Mouse (Mus musculus): Measurements from ENCODE around the gene Lrrc19.
A peak's percentile ranks its signal among the peaks of the same experiment; 100 is the strongest.
"Not testable (repeated sequence)": the region's sequence is repeated elsewhere in the genome, so short reads cannot be mapped to it uniquely, and the experiment has no call there.

Gene Lrrc19

GRCm38 (mm10) chr4:94649920-94650319, at the start of gene Lrrc19:
TSS of gene Lrrc19 (minus strand) at chr4:94650144.
- no peak for DNase-seq (ENCODE audit: low read depth, low spot score)

GRCm38 (mm10) chr4:94696368-94696767, 46.4 kb upstream of the Lrrc19 start:
- no peak for DNase-seq (ENCODE audit: low read depth, low spot score)

GRCm38 (mm10) chr4:94692175-94692574, 42.2 kb upstream of the Lrrc19 start:
- no peak for DNase-seq (ENCODE audit: low read depth, low spot score)

GRCm38 (mm10) chr4:94691078-94691477, 41.1 kb upstream of the Lrrc19 start:
- no peak for DNase-seq (ENCODE audit: low read depth, low spot score)

- DNase-seq (ENCODE audit: low read depth, low spot score): not testable (repeated sequence)
Observed at GRCm38 (mm10) chr4:94689804-94690203, 39.9 kb upstream of the Lrrc19 start.

- no peak for DNase-seq (ENCODE audit: low read depth, low spot score)
Observed at GRCm38 (mm10) chr4:94683305-94683704, 33.4 kb upstream of the Lrrc19 start.

GRCm38 (mm10) chr4:94682029-94682428, 32.1 kb upstream of the Lrrc19 start:
- no peak for DNase-seq (ENCODE audit: low read depth, low spot score)

- no peak for DNase-seq (ENCODE audit: low read depth, low spot score)
Observed at GRCm38 (mm10) chr4:94681181-94681580, 31.2 kb upstream of the Lrrc19 start.

- no peak for DNase-seq (ENCODE audit: low read depth, low spot score)
Observed at GRCm38 (mm10) chr4:94680662-94681061, 30.7 kb upstream of the Lrrc19 start.

- peak; percentile 58 for DNase-seq (ENCODE audit: low read depth, low spot score)
Observed at GRCm38 (mm10) chr4:94669718-94670117, 19.8 kb upstream of the Lrrc19 start.

- not testable (repeated sequence) for DNase-seq (ENCODE audit: low read depth, low spot score)
Observed at GRCm38 (mm10) chr4:94650426-94651175, 657 bp upstream of the Lrrc19 start.

- DNase-seq (ENCODE audit: low read depth, low spot score): no peak
Observed at GRCm38 (mm10) chr4:94643141-94643540, 6.8 kb downstream of the Lrrc19 start.

- peak; percentile 57 for DNase-seq (ENCODE audit: low read depth, low spot score)
Observed at GRCm38 (mm10) chr4:94620077-94620476, 29.9 kb downstream of the Lrrc19 start.

- peak; percentile 52 for DNase-seq (ENCODE audit: low read depth, low spot score)
Observed at GRCm38 (mm10) chr4:94614627-94615006, 35.3 kb downstream of the Lrrc19 start.

- DNase-seq (ENCODE audit: low read depth, low spot score): peak; percentile 98
Observed at GRCm38 (mm10) chr4:94613972-94614626, 35.8 kb downstream of the Lrrc19 start, which contains the start of gene Ift74. TSS of gene Ift74 (plus strand) at chr4:94614491.

GRCm38 (mm10) chr4:94610339-94610738, 39.6 kb downstream of the Lrrc19 start:
- DNase-seq (ENCODE audit: low read depth, low spot score): no peak

- DNase-seq (ENCODE audit: low read depth, low spot score): no peak
Observed at GRCm38 (mm10) chr4:94605591-94605990, 44.4 kb downstream of the Lrrc19 start.

GRCm38 (mm10) chr4:94604452-94605019, 45.4 kb downstream of the Lrrc19 start:
- DNase-seq (ENCODE audit: low read depth, low spot score): no peak

- DNase-seq (ENCODE audit: low read depth, low spot score): peak; percentile 87
Observed at GRCm38 (mm10) chr4:94603031-94603629, 46.8 kb downstream of the Lrrc19 start, which contains the start of gene Plaa. TSS of gene Plaa (minus strand) at chr4:94603244.

GRCm38 (mm10) chr4:94602496-94603030, 47.4 kb downstream of the Lrrc19 start:
- DNase-seq (ENCODE audit: low read depth, low spot score): peak; percentile 58

GRCm38 (mm10) chr4:94601395-94601794, 48.5 kb downstream of the Lrrc19 start:
- peak; percentile 63 for DNase-seq (ENCODE audit: low read depth, low spot score)

- no peak for DNase-seq (ENCODE audit: low read depth, low spot score)
Observed at GRCm38 (mm10) chr4:94592709-94593108, 57.2 kb downstream of the Lrrc19 start.
